Mouse (Mus musculus) CH12.LX (cell line): ENCODE results near the gene Nprl3. TPM values are rescaled to one million over a fixed set of nuclear protein-coding genes. Genes with fewer than 3 reads are reported as not detected.

Experiments
- DNase-seq: peaks from one replicate; pipeline ENCODE4 v3.0.0-alpha.2; 2013; ENCODE audit errors: extremely low read depth
- H3K27ac ChIP-seq: 2 replicates; pipeline ENCODE4 v1.5.1; 2012; ENCODE audit warnings: low read depth, mild to moderate bottlenecking, control low read depth, moderate library complexity; ENCODE audit not compliant: insufficient read depth
- H3K27me3 ChIP-seq: replicated peaks from 2 replicates; pipeline ENCODE3; 2012; ENCODE audit warnings: inconsistent platforms
- H3K36me3 ChIP-seq, 2 experiments: replicated peaks in 1 of 2; 2 replicates each; pipeline versions ENCODE3 to v1.6.1; 2012; ENCODE audit warnings: inconsistent platforms in 1 of 2, low read length in 1 of 2, mild to moderate bottlenecking in 1 of 2, mixed read lengths in 1 of 2, moderate library complexity in 1 of 2; ENCODE audit not compliant: control insufficient read depth in 1 of 2, insufficient read depth in 1 of 2
- H3K4me1 ChIP-seq, 2 experiments: 2 replicates each; pipeline ENCODE4 v1.6.1; 2012; ENCODE audit warnings: inconsistent platforms in 1 of 2, moderate library complexity in 1 of 2; ENCODE audit not compliant: insufficient read depth in 2 of 2, control insufficient read depth in 1 of 2
- H3K4me2 ChIP-seq: 2 replicates; pipeline ENCODE4 v1.6.1; 2012; ENCODE audit warnings: low read depth, mild to moderate bottlenecking, control low read depth; ENCODE audit not compliant: poor library complexity, insufficient read depth, severe bottlenecking
- H3K4me3 ChIP-seq, 3 experiments: fragments of 150-350 bp in 1 of 3; sonication (generic) in 1 of 3; replicated peaks in 1 of 3; 2 replicates each; pipeline versions ENCODE3 to v1.5.1; 2011 to 2012; ENCODE audit warnings: low read depth in 2 of 3, low read length in 2 of 3, mild to moderate bottlenecking in 2 of 3, moderate library complexity in 2 of 3, control low read depth in 1 of 3, improper control_type of control experiment in 1 of 3, inconsistent platforms in 1 of 3, mixed read lengths in 1 of 3; ENCODE audit not compliant: poor library complexity in 1 of 3
- H3K79me2 ChIP-seq: replicated peaks from 2 replicates; pipeline ENCODE4 v1.6.1; 2012; ENCODE audit warnings: mild to moderate bottlenecking, moderate library complexity; ENCODE audit not compliant: control insufficient read depth, poor library complexity, insufficient read depth, severe bottlenecking; ENCODE audit errors: extremely low read depth
- H3K9ac ChIP-seq: 2 replicates; pipeline ENCODE4 v1.6.1; 2012; ENCODE audit warnings: low read depth, mild to moderate bottlenecking, control low read depth, moderate library complexity; ENCODE audit not compliant: insufficient read depth
- H3K9me3 ChIP-seq: replicated peaks from 2 replicates; pipeline ENCODE3; 2012; ENCODE audit warnings: low read length, inconsistent platforms, mixed read lengths
- CHD2 ChIP-seq: IDR thresholded peaks from 2 replicates; pipeline ENCODE4 v1.6.1; 2011; ENCODE audit warnings: low read length, improper control_type of control experiment
- CTCF ChIP-seq, 2 experiments: IDR thresholded peaks in 1 of 2; conservative IDR thresholded peaks in 1 of 2; 2 replicates each; pipeline ENCODE4 v1.5.1; 2011 to 2012; ENCODE audit warnings: low read depth in 2 of 2, low read length in 2 of 2, improper control_type of control experiment in 1 of 2, inconsistent platforms in 1 of 2, mild to moderate bottlenecking in 1 of 2, moderate library complexity in 1 of 2
- ELF1 ChIP-seq: IDR thresholded peaks from 2 replicates; pipeline ENCODE4 v1.6.1; 2014; ENCODE audit warnings: low read depth, mild to moderate bottlenecking, inconsistent platforms, low read length, improper control_type of control experiment
- ETS1 ChIP-seq: conservative IDR thresholded peaks from 2 replicates; pipeline ENCODE4 v1.6.1; 2012; ENCODE audit warnings: low read depth, mild to moderate bottlenecking, inconsistent platforms, low read length, improper control_type of control experiment, moderate library complexity
- HCFC1 ChIP-seq: IDR thresholded peaks from 2 replicates; pipeline ENCODE4 v1.6.1; 2012; ENCODE audit warnings: low read depth, mild to moderate bottlenecking, inconsistent platforms, low read length, improper control_type of control experiment
- IRF4 ChIP-seq: IDR thresholded peaks from 2 replicates; pipeline ENCODE4 v1.6.1; 2014; ENCODE audit warnings: low read depth, mild to moderate bottlenecking, inconsistent platforms, low read length, improper control_type of control experiment
- JUN ChIP-seq: IDR thresholded peaks from 2 replicates; pipeline ENCODE4 v1.6.1; 2011; ENCODE audit warnings: low read depth, mild to moderate bottlenecking, low read length, improper control_type of control experiment, moderate library complexity; ENCODE audit not compliant: insufficient read depth
- KAT2A ChIP-seq: IDR thresholded peaks from 2 replicates; pipeline ENCODE4 v1.6.1; 2012; ENCODE audit warnings: low read length, improper control_type of control experiment, inconsistent platforms; ENCODE audit not compliant: insufficient replicate concordance
- MAZ ChIP-seq: IDR thresholded peaks from 2 replicates; pipeline ENCODE4 v1.6.1; 2012; ENCODE audit warnings: low read depth, mild to moderate bottlenecking, inconsistent platforms, low read length, improper control_type of control experiment, moderate library complexity
- MEF2A ChIP-seq: IDR thresholded peaks from 2 replicates; pipeline ENCODE4 v1.6.1; 2014; ENCODE audit warnings: low read depth, mild to moderate bottlenecking, inconsistent platforms, low read length, improper control_type of control experiment, borderline replicate concordance
- MXI1 ChIP-seq: IDR thresholded peaks from 2 replicates; pipeline ENCODE4 v1.6.1; 2011; ENCODE audit warnings: mild to moderate bottlenecking, low read depth, low read length, improper control_type of control experiment
- MYC ChIP-seq: IDR thresholded peaks from 2 replicates; pipeline ENCODE4 v1.6.1; 2011; ENCODE audit warnings: low read depth, mild to moderate bottlenecking, improper control_type of control experiment, low read length
- NELFE ChIP-seq: IDR thresholded peaks from 2 replicates; pipeline ENCODE4 v1.6.1; 2011; ENCODE audit warnings: low read depth, low read length, improper control_type of control experiment
- NRF1 ChIP-seq: IDR thresholded peaks from 2 replicates; pipeline ENCODE4 v1.6.1; 2014; ENCODE audit warnings: low read depth, mild to moderate bottlenecking, inconsistent platforms, low read length, improper control_type of control experiment, moderate library complexity
- POLR2A ChIP-seq: IDR thresholded peaks from 2 replicates; pipeline ENCODE4 v1.6.1; 2011; ENCODE audit warnings: low read depth, mild to moderate bottlenecking, improper control_type of control experiment, low read length
- POLR2AphosphoS2 ChIP-seq: IDR thresholded peaks from 2 replicates; pipeline ENCODE4 v1.6.1; 2011; ENCODE audit warnings: low read depth, low read length, improper control_type of control experiment
- RAD21 ChIP-seq: IDR thresholded peaks from 2 replicates; pipeline ENCODE4 v1.6.1; 2011; ENCODE audit warnings: low read depth, mild to moderate bottlenecking, low read length, improper control_type of control experiment, moderate library complexity
- SIN3A ChIP-seq: IDR thresholded peaks from 2 replicates; pipeline ENCODE4 v1.6.1; 2012; ENCODE audit warnings: low read length, improper control_type of control experiment, inconsistent platforms
- SMC3 ChIP-seq: IDR thresholded peaks from 2 replicates; pipeline ENCODE4 v1.6.1; 2011; ENCODE audit warnings: low read depth, low read length, improper control_type of control experiment
- TCF12 ChIP-seq: IDR thresholded peaks from 2 replicates; pipeline ENCODE4 v1.6.1; 2014; ENCODE audit warnings: low read depth, mild to moderate bottlenecking, inconsistent platforms, low read length, improper control_type of control experiment
- UBTF ChIP-seq: IDR thresholded peaks from 2 replicates; pipeline ENCODE4 v1.6.1; 2012; ENCODE audit warnings: low read depth, mild to moderate bottlenecking, inconsistent platforms, low read length, improper control_type of control experiment, moderate library complexity
- USF1 ChIP-seq: IDR thresholded peaks from 2 replicates; pipeline ENCODE4 v1.6.1; 2014; ENCODE audit warnings: low read depth, mild to moderate bottlenecking, inconsistent platforms, low read length, improper control_type of control experiment
- ZKSCAN1 ChIP-seq: IDR thresholded peaks from 2 replicates; pipeline ENCODE4 v1.6.1; 2012; ENCODE audit warnings: low read depth, inconsistent platforms, low read length, improper control_type of control experiment, borderline replicate concordance
- ZMIZ1 ChIP-seq: IDR thresholded peaks from 2 replicates; pipeline ENCODE4 v1.6.1; 2012; ENCODE audit warnings: low read depth, mild to moderate bottlenecking, inconsistent platforms, low read length, improper control_type of control experiment
- ZNF384 ChIP-seq: IDR thresholded peaks from 2 replicates; pipeline ENCODE4 v1.6.1; 2012; ENCODE audit warnings: low read depth, low read length, improper control_type of control experiment, inconsistent platforms
- dilution Hi-C: fragments of 300-500 bp; cut with MboI; formaldehyde crosslinking; loops from 2 replicates; pipeline ENCODE4 v1.14.3; 2020; ENCODE audit warnings: low sequenced_read_pairs; ENCODE audit not compliant: extremely low pct_unique_long_range_greater_than_20kb, extremely low pct_ligation_motif_present
- in situ Hi-C: fragments of 300-500 bp; cut with MboI; formaldehyde crosslinking; loops from 3 replicates; pipeline ENCODE4 v1.14.3; 2019; ENCODE audit warnings: low sequenced_read_pairs, low pct_ligation_motif_present, low pct_unique_long_range_greater_than_20kb, mixed read lengths
- polyA plus RNA-seq: library from polyadenylated mRNA; unstranded; fragments of >175 nt; gene quantifications from 2 replicates; pipeline ENCODE4 v1.2.1, GENCODE M21; 2012; ENCODE audit warnings: low read depth; ENCODE audit not compliant: insufficient read length
- total RNA-seq, 2 experiments: library from RNA; depleted of rRNA; stranded (reverse); fragments of 300-350 nt in 1 of 2; fragments of >200 nt in 1 of 2; gene quantifications; 2 replicates each; pipeline ENCODE4 v1.2.3; 2012 to 2014

Nprl3 gene
- total and polyA plus RNA-seq, 3 experiments = 47.9 to 79.8 (median 51.7) TPM

DNA sequence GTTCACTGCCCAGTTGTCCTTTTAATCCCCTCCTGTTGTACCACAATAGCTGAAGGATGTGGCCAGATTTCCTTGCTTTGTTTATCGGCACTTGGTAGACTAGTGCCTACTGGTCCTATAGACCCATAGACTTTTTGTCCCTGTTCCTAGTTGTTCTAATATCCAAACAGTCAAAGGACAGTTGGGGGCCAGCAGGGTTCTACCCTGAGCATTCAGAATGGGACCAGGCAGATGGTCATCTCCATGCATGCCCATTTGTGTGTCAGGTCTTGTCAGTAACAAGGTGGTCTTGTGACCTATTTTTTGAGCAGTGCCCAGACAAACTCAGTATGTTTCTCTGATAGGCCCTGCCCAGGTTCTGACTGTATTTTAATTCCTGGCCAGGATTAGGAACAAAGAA, 40.5 kb downstream of the Nprl3 start:
- peak overlapping the region; percentile 71 to 78 (median 77) for H3K4me3 ChIP-seq
- dilution Hi-C loops = no loop called here

DNA sequence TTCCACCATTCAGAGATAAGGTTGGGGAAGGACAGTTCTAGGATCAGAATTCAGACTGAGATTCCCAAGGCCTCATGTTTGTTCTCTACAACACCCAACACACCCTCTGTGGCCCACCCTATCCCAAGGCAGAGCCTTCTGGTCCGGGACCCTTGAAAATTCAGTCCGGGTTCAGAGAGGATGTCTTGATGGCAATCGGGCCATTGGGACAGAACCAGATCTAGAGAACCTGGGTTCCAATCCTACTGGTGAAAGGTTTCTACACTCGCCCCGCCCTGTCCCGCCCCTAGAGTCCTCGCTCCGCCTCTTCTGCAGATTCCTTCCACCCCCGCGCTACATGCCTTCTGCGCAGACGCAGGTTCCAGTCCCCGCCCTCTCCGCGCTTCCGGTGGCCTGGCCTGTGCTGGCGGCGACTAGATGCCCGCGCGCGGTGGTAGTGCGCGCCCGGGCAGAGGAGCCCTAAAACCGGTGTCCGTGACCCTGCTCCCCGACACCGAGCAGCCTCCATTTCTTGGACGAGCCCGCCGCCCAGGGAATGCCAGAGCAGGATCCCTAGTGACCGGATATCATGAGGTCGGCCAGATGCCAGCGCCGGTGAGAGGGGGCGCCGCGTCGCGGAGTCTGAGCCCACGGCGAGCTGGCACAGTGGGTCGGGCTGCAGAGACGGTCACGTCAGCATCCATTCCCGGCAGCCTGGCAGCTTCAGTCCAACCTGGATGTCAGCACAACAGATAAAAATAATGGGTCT, 41.2 kb downstream of the Nprl3 start, which contains the start of gene Mpg:
Mpg (plus strand) TSS at position 382 of the 748 bp plus-strand sequence.
- Histone ChIP-seq H3K4me1 (peaks cover 8 to 59% of the 10 kb centered on the region in 2 experiments), H3K9ac (peak within 1 kb of the TSS; percentile 83)
- dilution Hi-C loops = no loop called here
- peak; percentile 58; the same call in 1 of the 2 replicates for TF ChIP-seq SIN3A
- peak; percentile 95 for TF ChIP-seq TCF12
- TF ChIP-seq HCFC1 = peak; percentile 70
- peak; percentile 41; the same call in 1 of the 2 replicates for TF ChIP-seq IRF4
- 0 out of 2 replicates have a peak, but pooled peaks have one; percentile 50 for TF ChIP-seq KAT2A
- TF ChIP-seq MXI1 = peak; percentile 80; the same call in 1 of the 2 replicates
- no peak for TF ChIP-seq ZKSCAN1
- TF ChIP-seq ZMIZ1 = peak; percentile 97
- peak; percentile 50; the same call in 1 of the 2 replicates for TF ChIP-seq MAZ
- no peak for TF ChIP-seq RAD21
- peak; percentile 79; the same call in 1 of the 2 replicates for TF ChIP-seq UBTF
- no peak for TF ChIP-seq MYC
- no peak for TF ChIP-seq USF1
- TF ChIP-seq MEF2A = peak; percentile 56
- peak; percentile 94 for TF ChIP-seq ELF1
- no peak for TF ChIP-seq ETS1
- peak; percentile 39; the same call in 1 of the 2 replicates for TF ChIP-seq CHD2
- no peak for TF ChIP-seq JUN
- peak; percentile 94 for TF ChIP-seq NRF1
- peak; percentile 93 for TF ChIP-seq POLR2AphosphoS2
- TF ChIP-seq ZNF384 = no peak
- TF ChIP-seq SMC3 = peak; percentile 9; the same call in 1 of the 2 replicates
- peak; percentile 99 for TF ChIP-seq NELFE
- TF ChIP-seq POLR2A = peak; percentile 100
- TF ChIP-seq, all 38 proteins: peak for 17
- Histone ChIP-seq H3K27ac (peak within 1 kb of the TSS; percentile 7; the same call in 1 of the 2 replicates), H3K4me2 (peak within 1 kb of the TSS; percentile 83), H3K27me3 (peaks cover 19% of the 10 kb centered on the region), H3K79me2 (no peaks in the 10 kb centered on the region), H3K9me3 (peaks cover 3% of the 10 kb centered on the region), H3K36me3 (peaks cover 22 to 38% of the 10 kb centered on the region in 2 experiments), H3K4me3 (peak within 1 kb of the TSS; percentile 71 to 78 (median 77))
- in situ Hi-C loops = no loop called here
- peak; percentile 95 for DNase-seq

More for the DNA sequence above, 40.5 kb downstream of the Nprl3 start:
- Histone ChIP-seq H3K9me3 (peaks cover 3% of the 10 kb centered on the region), H3K36me3 (peaks cover 30 to 46% of the 10 kb centered on the region in 2 experiments), H3K27me3 (peaks cover 19% of the 10 kb centered on the region), H3K27ac (no peak overlapping the region), H3K4me1 (peaks cover 8 to 58% of the 10 kb centered on the region in 2 experiments), H3K79me2 (no peaks in the 10 kb centered on the region), H3K4me2 (peak overlapping the region; percentile 83), H3K9ac (peak overlapping the region; percentile 83)
- DNase-seq = no peak
- in situ Hi-C loops = no loop called here
- TF ChIP-seq ZMIZ1 (0 out of 2 replicates have a peak, but pooled peaks have one; percentile 50), CTCF (conservative IDR thresholded peaks at IDR 0.05 in 1 of 2, IDR thresholded peaks at IDR 0.05 in 1 of 2; ENCODE audit: low read depth in 2 of 2, low read length in 2 of 2) (no peak), TCF12 (no peak), RAD21 (no peak)
